Mouse (Mus musculus): ENCODE results near the gene P4ha2.

Gene P4ha2

GRCm38 (mm10) chr11:54100045-54100691, at the start of gene P4ha2:
Gene P4ha2 (plus strand): TSS chr11:54100095.
- no peak for DNase-seq

- no peak for DNase-seq
These were observed 49.7 kb upstream of the P4ha2 start for GRCm38 (mm10) chr11:54050205-54050604.

GRCm38 (mm10) chr11:54051161-54051560, 48.7 kb upstream of the P4ha2 start:
- DNase-seq, result no peak

GRCm38 (mm10) chr11:54052128-54052527, 47.8 kb upstream of the P4ha2 start:
- DNase-seq, result no peak

GRCm38 (mm10) chr11:54053090-54053489, 46.8 kb upstream of the P4ha2 start:
- DNase-seq, result no peak

GRCm38 (mm10) chr11:54054257-54054656, 45.6 kb upstream of the P4ha2 start:
- peak; percentile 17 to 57 for DNase-seq

- DNase-seq, result no peak
These were observed 43.8 kb upstream of the P4ha2 start for GRCm38 (mm10) chr11:54056132-54056531.

- DNase-seq, result no peak
These were observed 42.5 kb upstream of the P4ha2 start for GRCm38 (mm10) chr11:54057428-54057827.

GRCm38 (mm10) chr11:54058056-54058617, 41.8 kb upstream of the P4ha2 start:
- DNase-seq, result no peak

GRCm38 (mm10) chr11:54058643-54059042, 41.3 kb upstream of the P4ha2 start:
- DNase-seq, result no peak

- no peak for DNase-seq
These were observed 40.4 kb upstream of the P4ha2 start for GRCm38 (mm10) chr11:54059526-54059925.

GRCm38 (mm10) chr11:54060316-54060715, 39.6 kb upstream of the P4ha2 start:
- DNase-seq, result peak; percentile 71 to 76

GRCm38 (mm10) chr11:54062086-54062752, 37.7 kb upstream of the P4ha2 start:
- peak; percentile 63 to 66 for DNase-seq

- no peak for DNase-seq
These were observed 37.0 kb upstream of the P4ha2 start for GRCm38 (mm10) chr11:54062753-54063471.

GRCm38 (mm10) chr11:54063472-54063775, 36.5 kb upstream of the P4ha2 start:
- no peak for DNase-seq

- no peak for DNase-seq
These were observed 35.4 kb upstream of the P4ha2 start for GRCm38 (mm10) chr11:54064412-54064978.

- DNase-seq, result no peak
These were observed 34.6 kb upstream of the P4ha2 start for GRCm38 (mm10) chr11:54065106-54065914.

- DNase-seq, result no peak
These were observed 34.0 kb upstream of the P4ha2 start for GRCm38 (mm10) chr11:54065915-54066178.

- DNase-seq, result no peak
These were observed 33.5 kb upstream of the P4ha2 start for GRCm38 (mm10) chr11:54066400-54066799.

GRCm38 (mm10) chr11:54067318-54067995, 32.4 kb upstream of the P4ha2 start:
- DNase-seq, result peak in 1 of 2 experiments; percentile 50

GRCm38 (mm10) chr11:54067996-54068519, 31.8 kb upstream of the P4ha2 start:
- no peak for DNase-seq
